Mouse (Mus musculus): ENCODE data around the gene Me1. TPM values are rescaled to one million over a fixed set of nuclear protein-coding genes. Genes with fewer than 3 reads are reported as not detected.

Gene Me1
- polyA plus RNA-seq (2012; rRNA removed): 13.1 and 26.8 TPM in 2 replicates

- peak; percentile 58 for DNase-seq (ENCODE audit: low read depth)
Observed at GRCm38 (mm10) chr9:86695818-86696261, at the start of gene Me1. Gene Me1 (minus strand): TSS chr9:86695953.

GRCm38 (mm10) chr9:86744041-86744440 lies 48.3 kb upstream of the Me1 start:
- no peak for TF ChIP-seq CTCF (IDR thresholded peaks at IDR 0.05; ENCODE audit: borderline replicate concordance, extremely low read depth, insufficient read depth, insufficient read length)
- TF ChIP-seq POLR2A (IDR thresholded peaks at IDR 0.05; ENCODE audit: borderline replicate concordance, extremely low read depth, insufficient read depth, insufficient read length, poor library complexity, severe bottlenecking): no peak
- no peak for DNase-seq (ENCODE audit: low read depth)

More at GRCm38 (mm10) chr9:86695818-86696261, at the start of gene Me1:
- TF ChIP-seq CTCF (IDR thresholded peaks at IDR 0.05; ENCODE audit: borderline replicate concordance, extremely low read depth, insufficient read depth, insufficient read length) (no peak), POLR2A (IDR thresholded peaks at IDR 0.05; ENCODE audit: borderline replicate concordance, extremely low read depth, insufficient read depth, insufficient read length, poor library complexity, severe bottlenecking) (no peak)

- no peak for TF ChIP-seq POLR2A (IDR thresholded peaks at IDR 0.05; ENCODE audit: borderline replicate concordance, extremely low read depth, insufficient read depth, insufficient read length, poor library complexity, severe bottlenecking)
- peak; percentile 78 for DNase-seq (ENCODE audit: low read depth)
Observed at GRCm38 (mm10) chr9:86742959-86743911, 47.5 kb upstream of the Me1 start, which contains the start of gene Prss35. Gene Prss35 (plus strand): TSS chr9:86743649.

DNA sequence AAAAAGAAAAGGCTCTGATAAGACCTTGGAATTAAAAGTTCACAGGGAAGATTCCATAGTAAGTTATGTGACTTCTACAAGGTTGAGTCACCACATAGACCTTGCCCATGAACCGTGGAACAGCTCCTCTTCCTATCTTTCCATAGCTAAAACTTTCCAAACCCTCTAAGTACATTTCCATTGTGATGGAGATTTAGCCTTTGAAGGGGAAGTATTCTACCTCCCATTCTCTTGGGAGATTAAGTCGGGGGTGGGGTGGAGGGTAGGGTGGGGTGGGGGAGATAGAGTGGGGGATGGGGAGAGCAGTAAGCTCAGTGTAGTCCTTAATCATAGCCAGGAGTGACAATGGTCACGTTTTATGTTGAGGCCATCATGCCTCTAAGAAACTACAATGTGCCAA lies 44.2 kb upstream of the Me1 start:
- TF ChIP-seq CTCF (IDR thresholded peaks at IDR 0.05; ENCODE audit: borderline replicate concordance, extremely low read depth, insufficient read depth, insufficient read length) (no peak), POLR2A (IDR thresholded peaks at IDR 0.05; ENCODE audit: borderline replicate concordance, extremely low read depth, insufficient read depth, insufficient read length, poor library complexity, severe bottlenecking) (no peak)
- no peak for DNase-seq (ENCODE audit: low read depth)

DNA sequence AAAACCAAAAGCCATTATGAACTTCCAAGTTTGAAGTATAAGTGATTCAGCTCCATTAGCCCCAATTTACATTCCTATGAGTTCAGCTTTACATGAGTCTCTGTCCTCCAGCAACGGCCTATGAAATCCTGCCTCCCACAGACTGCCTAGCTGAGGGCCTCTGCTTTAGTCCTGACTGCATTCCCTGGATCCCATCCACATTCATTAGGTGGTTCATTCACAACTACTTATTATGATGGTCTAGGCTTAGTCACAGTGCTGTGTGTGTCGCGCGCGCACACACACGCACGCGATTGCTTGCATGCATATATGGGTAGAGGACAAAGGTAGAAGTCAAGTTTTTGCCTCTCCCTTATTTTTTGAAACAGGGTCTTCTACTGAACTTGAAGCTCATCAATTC lies 43.0 kb upstream of the Me1 start:
- peak; percentile 54 for DNase-seq (ENCODE audit: low read depth)
- TF ChIP-seq CTCF (IDR thresholded peaks at IDR 0.05; ENCODE audit: borderline replicate concordance, extremely low read depth, insufficient read depth, insufficient read length) (no peak), POLR2A (IDR thresholded peaks at IDR 0.05; ENCODE audit: borderline replicate concordance, extremely low read depth, insufficient read depth, insufficient read length, poor library complexity, severe bottlenecking) (no peak)

GRCm38 (mm10) chr9:86738067-86738466 lies 42.3 kb upstream of the Me1 start:
- TF ChIP-seq POLR2A (IDR thresholded peaks at IDR 0.05; ENCODE audit: borderline replicate concordance, extremely low read depth, insufficient read depth, insufficient read length, poor library complexity, severe bottlenecking) (no peak), CTCF (IDR thresholded peaks at IDR 0.05; ENCODE audit: borderline replicate concordance, extremely low read depth, insufficient read depth, insufficient read length) (no peak)
- DNase-seq (ENCODE audit: low read depth): no peak

GRCm38 (mm10) chr9:86736991-86737390 lies 41.2 kb upstream of the Me1 start:
- no peak for DNase-seq (ENCODE audit: low read depth)
- TF ChIP-seq CTCF (IDR thresholded peaks at IDR 0.05; ENCODE audit: borderline replicate concordance, extremely low read depth, insufficient read depth, insufficient read length) (no peak), POLR2A (IDR thresholded peaks at IDR 0.05; ENCODE audit: borderline replicate concordance, extremely low read depth, insufficient read depth, insufficient read length, poor library complexity, severe bottlenecking) (no peak)

DNA sequence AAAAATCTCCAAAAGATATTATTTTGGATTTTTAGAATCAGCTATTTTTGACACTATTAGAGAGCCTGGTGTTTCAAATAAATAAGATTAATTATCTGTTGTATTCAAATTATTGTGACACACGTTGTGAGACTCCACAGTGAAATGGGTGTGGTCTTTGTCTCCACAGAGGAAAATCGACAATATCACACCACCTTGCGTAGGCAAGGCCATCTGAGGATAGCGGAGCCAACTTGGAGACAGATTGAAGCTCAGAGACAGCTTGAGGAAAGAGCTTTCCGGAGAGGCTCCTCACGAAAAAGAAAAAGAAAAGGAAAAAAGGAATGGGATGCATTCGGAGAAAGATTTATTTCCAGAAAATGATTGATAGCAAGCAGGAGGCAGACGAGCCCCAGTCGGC lies 39.0 kb upstream of the Me1 start:
- no peak for TF ChIP-seq CTCF (IDR thresholded peaks at IDR 0.05; ENCODE audit: borderline replicate concordance, extremely low read depth, insufficient read depth, insufficient read length)
- no peak for TF ChIP-seq POLR2A (IDR thresholded peaks at IDR 0.05; ENCODE audit: borderline replicate concordance, extremely low read depth, insufficient read depth, insufficient read length, poor library complexity, severe bottlenecking)
- DNase-seq (ENCODE audit: low read depth): no peak

GRCm38 (mm10) chr9:86734357-86734756 lies 38.6 kb upstream of the Me1 start:
- DNase-seq (ENCODE audit: low read depth): no peak
- TF ChIP-seq POLR2A (IDR thresholded peaks at IDR 0.05; ENCODE audit: borderline replicate concordance, extremely low read depth, insufficient read depth, insufficient read length, poor library complexity, severe bottlenecking) (no peak), CTCF (IDR thresholded peaks at IDR 0.05; ENCODE audit: borderline replicate concordance, extremely low read depth, insufficient read depth, insufficient read length) (no peak)

DNA sequence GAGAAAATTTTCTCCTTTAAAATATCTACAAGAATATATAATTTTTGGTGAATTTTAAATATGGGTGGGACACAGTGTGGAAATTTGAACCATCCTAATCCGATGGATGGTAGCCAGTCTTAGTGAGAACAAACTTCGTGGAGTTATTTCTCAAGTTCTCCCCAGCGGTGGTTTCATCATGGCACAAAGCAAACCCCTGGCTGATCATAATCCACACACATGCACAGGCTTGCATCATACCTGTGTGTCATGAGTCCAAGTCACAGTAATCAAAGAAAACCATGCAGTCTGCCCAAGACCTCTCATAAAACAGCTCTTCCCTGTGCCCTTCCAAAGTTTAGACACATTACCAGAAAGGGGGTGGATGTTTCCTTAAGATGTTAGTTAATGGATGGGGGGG lies 34.1 kb upstream of the Me1 start:
- no peak for DNase-seq (ENCODE audit: low read depth)
- TF ChIP-seq POLR2A (IDR thresholded peaks at IDR 0.05; ENCODE audit: borderline replicate concordance, extremely low read depth, insufficient read depth, insufficient read length, poor library complexity, severe bottlenecking) (no peak), CTCF (IDR thresholded peaks at IDR 0.05; ENCODE audit: borderline replicate concordance, extremely low read depth, insufficient read depth, insufficient read length) (no peak)

- DNase-seq (ENCODE audit: low read depth): no peak
- TF ChIP-seq CTCF (IDR thresholded peaks at IDR 0.05; ENCODE audit: borderline replicate concordance, extremely low read depth, insufficient read depth, insufficient read length) (no peak), POLR2A (IDR thresholded peaks at IDR 0.05; ENCODE audit: borderline replicate concordance, extremely low read depth, insufficient read depth, insufficient read length, poor library complexity, severe bottlenecking) (no peak)
Observed at GRCm38 (mm10) chr9:86729084-86729483, 33.3 kb upstream of the Me1 start.

Measured in brain, embryonic 14.5 days (tissue).